Comparison of ENCODE assay signal across 21 mouse cellular contexts in the genomic region with DNA sequence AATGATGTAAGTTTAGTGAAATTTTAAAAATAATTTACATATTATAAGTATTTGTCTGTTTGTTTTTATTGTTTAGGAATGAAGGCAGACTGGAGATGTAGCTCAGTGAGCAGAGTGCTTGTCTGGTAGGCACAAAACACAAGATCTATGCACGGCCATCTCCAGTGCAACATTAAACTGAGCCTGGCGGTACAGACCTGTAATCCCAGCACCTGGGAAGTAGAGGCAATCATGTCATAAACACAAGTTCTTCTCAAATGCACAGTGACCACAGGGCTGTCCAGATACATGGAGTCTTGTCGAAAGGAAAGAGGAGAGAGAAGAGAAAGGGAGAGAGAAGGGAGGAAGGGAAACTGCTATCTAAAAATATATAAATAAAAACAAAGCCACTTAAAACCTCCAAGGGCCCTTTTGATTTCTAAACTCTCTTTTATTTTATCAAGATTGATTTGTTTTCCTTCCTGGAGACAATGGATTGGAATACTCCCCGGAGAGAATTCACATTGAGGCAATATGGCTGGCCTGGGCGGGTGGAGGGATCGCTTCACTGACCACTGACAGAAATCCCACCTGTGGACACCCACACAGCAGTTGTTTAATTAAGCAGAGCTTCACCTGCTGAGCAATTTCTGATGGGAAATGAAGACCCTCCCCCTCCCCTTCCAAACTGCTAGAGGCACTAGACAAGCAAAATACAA.
DNase-seq lines count a peak whose midpoint lies in the region; ATAC-seq and TF ChIP-seq lines count a peak whose summit lies in the region.
"Had no signal": no experiment of that assay in that cellular context is flagged by ENCODE, and none has a peak within 500 bp of the region (broad histone marks: within the 10 kb centered on the region; RNA-seq: fewer than 3 reads in every experiment).

No protein-coding gene starts in this region.

- WGBS in hindbrain, embryonic 11.5 days, result 62% methylated on average over 6 of the region's 6 CpGs
- WGBS in hindbrain, embryonic 10.5 days, result 69% methylated on average over 6 of the region's 6 CpGs
- 46% methylated on average over 6 of the region's 6 CpGs for WGBS in forebrain, embryonic 15.5 days
- WGBS in hindbrain, embryonic 14.5 days, result 52% methylated on average over 6 of the region's 6 CpGs
- 55% methylated on average over 6 of the region's 6 CpGs for WGBS in neural tube, embryonic 12.5 days
- 72% methylated on average over 6 of the region's 6 CpGs for WGBS in heart, adult 2 months
- 83% methylated on average over 6 of the region's 6 CpGs for WGBS in intestine, embryonic 15.5 days

- no peaks in the 10 kb centered on the region for H3K27me3 ChIP-seq in hindbrain, embryonic 11.5 days (ENCODE audit: control insufficient read depth, insufficient read depth, low read length)
- no peaks in the 10 kb centered on the region for H3K27me3 ChIP-seq in hindbrain, embryonic 10.5 days (ENCODE audit: insufficient read depth, poor library complexity, severe bottlenecking)
- no peaks in the 10 kb centered on the region for H3K27me3 ChIP-seq in forebrain, embryonic 15.5 days
- H3K27me3 ChIP-seq in hindbrain, embryonic 14.5 days (ENCODE audit: control insufficient read depth, insufficient read depth, low read length), result no peaks in the 10 kb centered on the region
- no peaks in the 10 kb centered on the region for H3K27me3 ChIP-seq in neural tube, embryonic 12.5 days (replicated peaks)
- no peaks in the 10 kb centered on the region for H3K27me3 ChIP-seq in heart, adult 2 months (ENCODE audit: control insufficient read depth, insufficient read depth, low read length)
- H3K27me3 ChIP-seq in intestine, embryonic 15.5 days (replicated peaks), result no peaks in the 10 kb centered on the region
- H3K27me3 ChIP-seq: heart, embryonic 12.5 days; Patski; stomach, embryonic 15.5 days had no signal

- no peak overlapping the region for H3K9ac ChIP-seq in hindbrain, embryonic 11.5 days (ENCODE audit: low read depth, low read length)
- no peak overlapping the region for H3K9ac ChIP-seq in forebrain, embryonic 15.5 days (replicated peaks)
- H3K9ac ChIP-seq in hindbrain, embryonic 14.5 days, result no peak overlapping the region
- no peak overlapping the region for H3K9ac ChIP-seq in neural tube, embryonic 12.5 days
- no peak overlapping the region for H3K9ac ChIP-seq in heart, adult 2 months (ENCODE audit: low read depth, low read length)
- no peak overlapping the region for H3K9ac ChIP-seq in intestine, embryonic 15.5 days
- H3K9ac ChIP-seq: heart, embryonic 12.5 days; stomach, embryonic 15.5 days had no signal

- peak; percentile 74 for ATAC-seq in hindbrain, embryonic 11.5 days (ENCODE audit: low FRiP score)
- ATAC-seq in forebrain, embryonic 15.5 days (replicated peaks), result peak; percentile 58
- peak; percentile 68 for ATAC-seq in hindbrain, embryonic 14.5 days (ENCODE audit: low FRiP score)
- ATAC-seq in neural tube, embryonic 12.5 days (ENCODE audit: low FRiP score, low read depth), result peak; percentile 77; the same call in 1 of the 2 replicates
- ATAC-seq in intestine, embryonic 15.5 days, result no peak
- ATAC-seq: activated CD4-positive, CD25-positive, alpha-beta regulatory T cell, adult 4 months; intestine, postnatal 0 days; Patski had no signal

- H3K9me3 ChIP-seq in hindbrain, embryonic 11.5 days (ENCODE audit: control insufficient read depth, low read length), result no peaks in the 10 kb centered on the region
- H3K9me3 ChIP-seq in hindbrain, embryonic 10.5 days, result no peaks in the 10 kb centered on the region
- H3K9me3 ChIP-seq in forebrain, embryonic 15.5 days, result no peaks in the 10 kb centered on the region
- H3K9me3 ChIP-seq in hindbrain, embryonic 14.5 days (ENCODE audit: control insufficient read depth, low read length), result no peaks in the 10 kb centered on the region
- H3K9me3 ChIP-seq in neural tube, embryonic 12.5 days, result no peaks in the 10 kb centered on the region
- no peaks in the 10 kb centered on the region for H3K9me3 ChIP-seq in intestine, embryonic 15.5 days
- H3K9me3 ChIP-seq: embryonic facial prominence, embryonic 10.5 days; heart, embryonic 12.5 days; limb, embryonic 10.5 days; stomach, embryonic 15.5 days had no signal

- no peak overlapping the region for H3K4me3 ChIP-seq in hindbrain, embryonic 11.5 days (ENCODE audit: low read depth, low read length)
- H3K4me3 ChIP-seq in hindbrain, embryonic 10.5 days, result no peak overlapping the region
- no peak overlapping the region for H3K4me3 ChIP-seq in forebrain, embryonic 15.5 days
- H3K4me3 ChIP-seq in hindbrain, embryonic 14.5 days (replicated peaks; ENCODE audit: low read length), result no peak overlapping the region
- no peak overlapping the region for H3K4me3 ChIP-seq in neural tube, embryonic 12.5 days
- H3K4me3 ChIP-seq in heart, adult 2 months, result no peak overlapping the region
- no peak overlapping the region for H3K4me3 ChIP-seq in intestine, embryonic 15.5 days (replicated peaks)
- H3K4me3 ChIP-seq: embryonic facial prominence, embryonic 10.5 days; heart, embryonic 12.5 days; limb, embryonic 10.5 days; stomach, embryonic 15.5 days had no signal

- H3K4me1 ChIP-seq in hindbrain, embryonic 11.5 days (replicated peaks; ENCODE audit: control insufficient read depth, insufficient read depth, low read length), result no peaks in the 10 kb centered on the region
- H3K4me1 ChIP-seq in hindbrain, embryonic 10.5 days (replicated peaks), result peaks cover 14% of the 10 kb centered on the region
- peaks cover 13% of the 10 kb centered on the region for H3K4me1 ChIP-seq in forebrain, embryonic 15.5 days
- H3K4me1 ChIP-seq in hindbrain, embryonic 14.5 days (replicated peaks; ENCODE audit: control insufficient read depth, insufficient read depth, low read length), result peaks cover 9% of the 10 kb centered on the region
- peaks cover 10% of the 10 kb centered on the region for H3K4me1 ChIP-seq in neural tube, embryonic 12.5 days
- H3K4me1 ChIP-seq in heart, adult 2 months (ENCODE audit: control insufficient read depth, insufficient read depth, low read length), result no peaks in the 10 kb centered on the region
- H3K4me1 ChIP-seq in intestine, embryonic 15.5 days (replicated peaks), result no peaks in the 10 kb centered on the region
- H3K4me1 ChIP-seq: heart, embryonic 12.5 days; limb, embryonic 10.5 days; stomach, embryonic 15.5 days had no signal

- TF ChIP-seq EP300 in heart, adult 2 months (IDR thresholded peaks at IDR 0.05; ENCODE audit: insufficient read depth, low read depth, low read length), result no peak

- no peaks in the 10 kb centered on the region for H3K36me3 ChIP-seq in hindbrain, embryonic 11.5 days (ENCODE audit: control insufficient read depth, insufficient read depth, low read length)
- no peaks in the 10 kb centered on the region for H3K36me3 ChIP-seq in hindbrain, embryonic 10.5 days
- no peaks in the 10 kb centered on the region for H3K36me3 ChIP-seq in forebrain, embryonic 15.5 days
- H3K36me3 ChIP-seq in hindbrain, embryonic 14.5 days (replicated peaks; ENCODE audit: control insufficient read depth, insufficient read depth), result no peaks in the 10 kb centered on the region
- no peaks in the 10 kb centered on the region for H3K36me3 ChIP-seq in neural tube, embryonic 12.5 days
- H3K36me3 ChIP-seq in heart, adult 2 months (ENCODE audit: control insufficient read depth, insufficient read depth, low read length), result no peaks in the 10 kb centered on the region
- H3K36me3 ChIP-seq in intestine, embryonic 15.5 days, result no peaks in the 10 kb centered on the region
- H3K36me3 ChIP-seq: embryonic facial prominence, embryonic 10.5 days; heart, embryonic 12.5 days; limb, embryonic 10.5 days; stomach, embryonic 15.5 days had no signal

- no peak for TF ChIP-seq POLR2A in heart, adult 2 months (IDR thresholded peaks at IDR 0.05; ENCODE audit: insufficient read depth, low read depth, low read length)

- TF ChIP-seq CTCF in heart, adult 2 months (IDR thresholded peaks at IDR 0.05), result no peak

- DNase-seq in hindbrain, embryonic 11.5 days (ENCODE audit: low spot score), result peak; percentile 11
- DNase-seq in hindbrain, embryonic 10.5 days (ENCODE audit: low spot score), result no peak
- no peak for DNase-seq in hindbrain, embryonic 14.5 days (ENCODE audit: low spot score)
- no peak for DNase-seq in heart, adult 2 months
- DNase-seq: adrenal gland, postnatal 25 days; heart, postnatal 36 days; layer of hippocampus, postnatal 36 days; lung, adult 2 months; lung, postnatal 36 days; right cerebral cortex, adult 18-20 months had no signal

- H3K4me2 ChIP-seq in hindbrain, embryonic 11.5 days (replicated peaks; ENCODE audit: low read depth, low read length), result no peak overlapping the region
- H3K4me2 ChIP-seq in forebrain, embryonic 15.5 days (replicated peaks), result 0 out of 2 replicates have a peak overlapping the region, but pooled peaks have one; percentile 8
- H3K4me2 ChIP-seq in hindbrain, embryonic 14.5 days (replicated peaks), result no peak overlapping the region
- 0 out of 2 replicates have a peak overlapping the region, but pooled peaks have one; percentile 12 for H3K4me2 ChIP-seq in neural tube, embryonic 12.5 days (replicated peaks)
- no peak overlapping the region for H3K4me2 ChIP-seq in intestine, embryonic 15.5 days (replicated peaks)
- H3K4me2 ChIP-seq: heart, embryonic 12.5 days; liver, embryonic 11.5 days; stomach, embryonic 15.5 days had no signal

- H3K27ac ChIP-seq in hindbrain, embryonic 11.5 days (ENCODE audit: low read depth, low read length), result no peak overlapping the region
- H3K27ac ChIP-seq in hindbrain, embryonic 10.5 days, result no peak overlapping the region
- H3K27ac ChIP-seq in forebrain, embryonic 15.5 days (replicated peaks), result peak overlapping the region; percentile 56; the same call in 1 of the 2 replicates
- H3K27ac ChIP-seq in hindbrain, embryonic 14.5 days, result no peak overlapping the region
- H3K27ac ChIP-seq in neural tube, embryonic 12.5 days, result no peak overlapping the region
- H3K27ac ChIP-seq in heart, adult 2 months, result no peak overlapping the region
- H3K27ac ChIP-seq in intestine, embryonic 15.5 days, result no peak overlapping the region
- H3K27ac ChIP-seq: embryonic facial prominence, embryonic 10.5 days; limb, embryonic 10.5 days; stomach, embryonic 15.5 days had no signal

- no peaks in the 10 kb centered on the region for H3K79me2 ChIP-seq in heart, adult 2 months (replicated peaks; ENCODE audit: control insufficient read depth, insufficient read depth, low read length)

- intact Hi-C loops in heart, adult 2 months (cut with DNase I), result no loop called here

Comparison
In these comparisons a context has a peak if more than half of its experiments do, and no peak if none do; other contexts are left out.
1. H3K4me2 ChIP-seq: peak in forebrain, embryonic 15.5 days (single experiment) and neural tube, embryonic 12.5 days (single experiment); none in hindbrain, embryonic 11.5 days (single experiment), hindbrain, embryonic 14.5 days (single experiment) and intestine, embryonic 15.5 days (single experiment).